Comparison of ENCODE assay signal across 18 mouse cellular contexts in the genomic region with DNA sequence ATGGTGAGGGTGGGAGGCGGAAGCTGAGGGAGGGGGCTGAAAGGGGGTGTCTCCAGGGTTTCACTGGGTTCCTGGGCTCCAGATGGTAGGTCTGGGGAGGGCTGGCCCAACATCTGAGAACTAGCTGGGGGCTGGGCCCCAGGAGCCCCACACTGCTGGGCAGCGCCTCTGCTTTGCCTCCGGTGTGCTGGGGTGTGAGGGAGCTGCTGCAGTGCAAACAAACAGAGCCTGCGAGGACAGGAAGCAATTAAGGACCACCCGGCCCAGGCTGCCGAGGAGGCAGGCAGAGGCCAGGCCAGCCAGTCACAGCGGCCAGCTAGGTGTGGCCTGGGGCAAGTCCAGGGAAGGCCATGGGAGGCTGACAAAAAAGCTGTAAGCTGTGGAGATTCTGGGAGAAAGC.
DNase-seq lines count a peak whose midpoint lies in the region; ATAC-seq and TF ChIP-seq lines count a peak whose summit lies in the region.
"Had no signal": no experiment of that assay in that cellular context is flagged by ENCODE, and none has a peak within 500 bp of the region (broad histone marks: within the 10 kb centered on the region; RNA-seq: fewer than 3 reads in every experiment).

No protein-coding gene starts in this region.

- no peak overlapping the region for H3K4me2 ChIP-seq in lung, embryonic 14.5 days
- peak overlapping the region; percentile 7; the same call in 1 of the 2 replicates for H3K4me2 ChIP-seq in limb, embryonic 11.5 days (ENCODE audit: low read depth, severe bottlenecking)
- H3K4me2 ChIP-seq: heart, embryonic 13.5 days; intestine, embryonic 15.5 days; liver, embryonic 13.5 days; midbrain, embryonic 12.5 days had no signal

- no peaks in the 10 kb centered on the region for H3K9me3 ChIP-seq in heart, embryonic 10.5 days
- no peaks in the 10 kb centered on the region for H3K9me3 ChIP-seq in lung, embryonic 14.5 days (ENCODE audit: low read depth, low read length)
- H3K9me3 ChIP-seq in limb, embryonic 11.5 days (ENCODE audit: control insufficient read depth, low read length) = no peaks in the 10 kb centered on the region
- H3K9me3 ChIP-seq: heart, embryonic 13.5 days; intestine, embryonic 15.5 days; liver, embryonic 13.5 days; midbrain, embryonic 12.5 days had no signal

- DNase-seq in heart, embryonic 10.5 days (ENCODE audit: low spot score) = no peak
- no peak for DNase-seq in heart, adult 8-10 months (ENCODE audit: low spot score)
- DNase-seq in lung, embryonic 14.5 days = peak; percentile 49
- no peak for DNase-seq in lung, postnatal 10 days
- DNase-seq in embryo, embryonic 11 days = peak; percentile 60
- peak; percentile 75 for DNase-seq in limb, embryonic 11.5 days (ENCODE audit: low spot score)
- no peak for DNase-seq in layer of hippocampus, postnatal 36 days
- DNase-seq in left cerebral cortex, postnatal 25 days (ENCODE audit: low spot score in 2 of 2) = no peak
- DNase-seq: B cell, adult 2 months; cerebellum, postnatal 25 days; gastrocnemius, postnatal 36 days; liver, embryonic 13.5 days; lung, postnatal 14 days; thymus, postnatal 36 days had no signal

- ATAC-seq in lung, embryonic 14.5 days (ENCODE audit: insufficient read depth) = no peak
- peak; percentile 57; the same call in 1 of the 2 replicates for ATAC-seq in limb, embryonic 11.5 days (ENCODE audit: insufficient number of reproducible peaks, low FRiP score, low TSS enrichment, low read depth)
- ATAC-seq: intestine, embryonic 15.5 days; Patski had no signal

- no peak overlapping the region for H3K4me3 ChIP-seq in heart, embryonic 10.5 days
- H3K4me3 ChIP-seq in lung, embryonic 14.5 days (ENCODE audit: low read depth, low read length) = no peak overlapping the region
- no peak overlapping the region for H3K4me3 ChIP-seq in limb, embryonic 11.5 days (ENCODE audit: low read depth, low read length)
- H3K4me3 ChIP-seq: heart, embryonic 13.5 days; intestine, embryonic 15.5 days; liver, embryonic 13.5 days; midbrain, embryonic 12.5 days had no signal

- H3K27me3 ChIP-seq in heart, embryonic 10.5 days (ENCODE audit: insufficient read depth, poor library complexity, severe bottlenecking) = peaks cover 91% of the 10 kb centered on the region
- H3K27me3 ChIP-seq in lung, embryonic 14.5 days (ENCODE audit: insufficient read depth, low read length) = no peaks in the 10 kb centered on the region
- peaks cover 23% of the 10 kb centered on the region; the same call in 1 of the 2 replicates for H3K27me3 ChIP-seq in limb, embryonic 11.5 days (ENCODE audit: control insufficient read depth, insufficient read depth, low read length)
- H3K27me3 ChIP-seq: intestine, embryonic 15.5 days had no signal

- WGBS in heart, embryonic 10.5 days = 28% methylated on average over 7 of the region's 7 CpGs
- 26% methylated on average over 5 of the region's 7 CpGs for WGBS in lung, embryonic 14.5 days
- WGBS in limb, embryonic 11.5 days = 30% methylated on average over 7 of the region's 7 CpGs

- intact Hi-C loops in left cerebral cortex, postnatal 25 days (cut with DNase I) = no loop called here

- H3K27ac ChIP-seq in heart, embryonic 10.5 days = peak overlapping the region; percentile 62
- H3K27ac ChIP-seq in lung, embryonic 14.5 days (ENCODE audit: low read depth) = no peak overlapping the region
- H3K27ac ChIP-seq in limb, embryonic 11.5 days (replicated peaks; ENCODE audit: low read depth, low read length) = 0 out of 2 replicates have a peak overlapping the region, but pooled peaks have one; percentile 51
- H3K27ac ChIP-seq: heart, embryonic 13.5 days; intestine, embryonic 15.5 days; liver, embryonic 13.5 days; midbrain, embryonic 12.5 days had no signal

- H3K36me3 ChIP-seq in heart, embryonic 10.5 days = no peaks in the 10 kb centered on the region
- no peaks in the 10 kb centered on the region for H3K36me3 ChIP-seq in lung, embryonic 14.5 days (ENCODE audit: insufficient read depth)
- no peaks in the 10 kb centered on the region for H3K36me3 ChIP-seq in limb, embryonic 11.5 days (ENCODE audit: control insufficient read depth, insufficient read depth, low read length)
- H3K36me3 ChIP-seq: heart, embryonic 13.5 days; intestine, embryonic 15.5 days; liver, embryonic 13.5 days; midbrain, embryonic 12.5 days had no signal

- TF ChIP-seq CTCF in lung, embryonic 14.5 days (IDR thresholded peaks at IDR 0.05; ENCODE audit: low read depth) = no peak

- H3K4me1 ChIP-seq in heart, embryonic 10.5 days = peaks cover 47% of the 10 kb centered on the region
- H3K4me1 ChIP-seq in lung, embryonic 14.5 days (ENCODE audit: insufficient read depth) = peaks cover 8% of the 10 kb centered on the region; the same call in 1 of the 2 replicates
- H3K4me1 ChIP-seq in limb, embryonic 11.5 days (ENCODE audit: control insufficient read depth, insufficient read depth, low read length) = peaks cover 19% of the 10 kb centered on the region
- H3K4me1 ChIP-seq: liver, embryonic 13.5 days had no signal

- H3K9ac ChIP-seq in lung, embryonic 14.5 days = no peak overlapping the region
- H3K9ac ChIP-seq in limb, embryonic 11.5 days (ENCODE audit: low read length) = no peak overlapping the region
- H3K9ac ChIP-seq: heart, embryonic 13.5 days; intestine, embryonic 15.5 days; liver, embryonic 13.5 days; midbrain, embryonic 12.5 days had no signal

Comparison
In these comparisons a context has a peak if more than half of its experiments do, and no peak if none do; other contexts are left out.
1. DNase-seq: peak in lung, embryonic 14.5 days (single experiment), embryo, embryonic 11 days (single experiment) and limb, embryonic 11.5 days (single experiment); none in heart, embryonic 10.5 days (single experiment), heart, adult 8-10 months (single experiment), lung, postnatal 10 days (single experiment), layer of hippocampus, postnatal 36 days (0 of 2) and left cerebral cortex, postnatal 25 days (0 of 2).